Mouse (Mus musculus) thymus, postnatal 4 days (tissue): ENCODE measurements at regions not wholly inside any gene's neighbourhood (a gene's known extent, or its start where the extent isn't known, plus 50 kb on each side); places are given as distances from the start of the nearest gene placed in this dataset.

Experiments used
- DNase-seq: peaks from one replicate; pipeline ENCODE4 v3.0.0; 2021

DNA sequence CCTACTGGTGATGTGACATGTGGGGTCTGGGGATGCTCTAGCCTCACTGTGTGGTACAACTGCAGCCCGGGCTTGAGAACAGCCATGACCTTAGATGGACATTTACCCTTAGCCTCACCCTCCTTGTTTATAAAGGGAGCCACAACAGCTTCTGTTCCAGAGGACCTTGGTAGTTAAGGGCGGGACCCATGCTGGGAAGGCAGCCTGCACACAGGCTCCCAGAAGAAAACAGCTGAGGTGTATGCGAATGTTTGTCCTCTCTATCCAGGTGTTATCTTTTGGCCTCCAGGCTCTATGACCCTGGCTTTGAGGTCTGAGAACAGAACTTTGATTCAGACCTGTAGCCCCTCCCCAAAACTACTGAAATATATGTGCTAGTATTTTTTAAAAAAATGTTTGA is 102.1 kb upstream of the Mki67 start:
- DNase-seq: no peak

- no peak for DNase-seq
Measured at GRCm38 (mm10) chr7:135823884-135824750, 108.0 kb upstream of the Mki67 start.

DNA sequence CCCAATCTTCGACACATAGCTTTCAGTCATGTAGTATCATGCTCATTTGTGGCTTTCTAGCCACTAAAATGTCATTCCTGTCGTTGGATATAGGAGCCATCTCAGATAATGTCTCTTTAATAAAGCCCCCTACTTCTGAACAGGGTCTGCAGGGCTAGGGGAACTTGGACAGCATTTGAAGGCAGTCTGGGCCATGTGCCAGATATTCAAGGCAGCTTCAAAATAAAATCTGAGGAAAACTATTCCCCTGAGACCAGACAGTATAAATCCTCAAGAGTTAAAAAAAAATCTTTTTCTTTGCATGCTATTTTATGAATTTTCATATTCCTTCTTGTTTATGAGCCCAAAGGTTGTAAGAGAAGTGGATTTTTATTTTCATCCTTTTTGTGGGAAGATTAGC is 113.1 kb upstream of the Mki67 start:
- DNase-seq: no peak

DNA sequence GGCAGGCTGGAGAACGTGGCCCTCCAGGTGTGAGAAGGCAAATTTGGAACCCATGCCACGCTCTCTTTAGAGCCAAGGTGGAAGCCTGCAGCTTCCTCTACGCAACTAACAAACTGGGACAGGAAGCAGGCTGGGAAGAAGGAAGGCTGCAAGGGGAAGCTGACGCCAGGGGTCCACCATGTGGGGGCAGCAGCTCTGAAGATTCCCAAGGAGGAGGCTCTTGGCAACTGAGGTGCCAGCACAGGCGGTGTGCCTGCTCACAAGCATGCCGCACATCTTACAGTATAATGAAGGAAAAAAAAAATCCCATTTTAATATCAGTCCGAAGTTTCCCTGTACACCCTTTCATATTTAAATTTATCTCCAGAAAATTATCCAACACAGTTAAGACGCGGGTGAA is 117.3 kb upstream of the Mki67 start:
- no peak for DNase-seq

GRCm38 (mm10) chr7:135836808-135837733 is 120.9 kb upstream of the Mki67 start:
- peak; percentile 42 for DNase-seq

- DNase-seq: no peak
Measured at GRCm38 (mm10) chr7:135844018-135844417, 127.9 kb upstream of the Mki67 start.

DNA sequence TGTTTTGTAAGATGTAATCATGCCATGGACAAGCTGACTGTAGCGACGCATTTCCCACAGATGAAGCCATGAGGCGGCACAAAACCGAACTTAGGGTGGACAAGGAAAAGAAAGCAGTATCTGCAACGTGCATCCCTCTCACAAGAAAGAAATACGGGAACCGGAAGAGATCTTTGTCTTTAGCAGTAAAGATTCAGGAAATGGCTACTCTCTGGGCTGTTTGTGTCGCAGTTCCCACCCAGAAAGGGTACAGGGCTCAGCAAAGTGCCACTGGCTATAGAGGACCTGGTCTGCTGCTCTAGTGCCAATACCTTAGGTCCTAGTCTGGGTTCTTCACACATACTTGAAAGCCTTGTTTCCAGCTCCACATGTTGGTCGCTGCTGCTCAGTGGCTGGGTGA is 131.1 kb upstream of the Mki67 start:
- DNase-seq: no peak

DNA sequence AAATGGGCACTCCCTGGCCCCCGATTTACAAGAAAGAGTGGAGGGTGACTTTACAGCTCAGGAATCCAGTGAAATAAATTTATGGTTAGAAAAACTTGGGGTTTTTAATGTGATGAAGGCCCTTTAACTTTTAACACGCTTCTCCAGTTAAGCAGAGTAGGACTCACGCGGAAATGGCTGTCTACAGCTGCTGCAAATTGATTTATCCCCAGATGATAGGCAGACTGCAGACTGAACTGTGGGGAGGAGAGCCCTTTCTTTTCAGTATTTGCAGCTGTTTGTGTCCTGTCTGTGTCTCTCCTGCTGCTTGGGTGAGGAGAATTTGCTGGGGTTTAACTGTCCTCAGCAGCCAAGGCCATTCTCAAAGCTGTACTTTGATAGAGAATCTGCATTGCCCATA is 132.0 kb upstream of the Mki67 start:
- DNase-seq: no peak

DNA sequence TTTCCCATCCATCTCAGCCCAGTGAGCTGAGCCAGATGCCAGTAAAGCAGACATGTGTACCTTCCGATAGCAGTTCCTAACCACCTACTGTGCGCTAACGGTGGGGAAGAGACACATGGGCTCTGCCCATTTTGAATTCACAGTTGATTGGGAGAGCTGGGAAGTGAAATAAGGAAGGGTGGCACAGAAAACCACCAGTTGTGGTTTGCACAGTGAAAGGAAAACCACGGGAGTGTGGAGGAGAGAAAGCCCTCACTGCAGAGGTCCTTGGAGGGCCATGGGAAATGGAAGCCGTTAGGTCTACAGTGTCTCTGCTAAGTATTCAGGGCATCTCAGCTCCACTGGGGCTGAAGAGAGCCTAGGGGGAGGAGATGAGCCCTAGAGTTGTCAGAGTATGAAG is 132.7 kb upstream of the Mki67 start:
- DNase-seq: no peak

- peak; percentile 71 for DNase-seq
Measured at GRCm38 (mm10) chr7:135853127-135853813, 137.1 kb upstream of the Mki67 start.

- no peak for DNase-seq
Measured at GRCm38 (mm10) chr7:135853814-135854324, 137.7 kb upstream of the Mki67 start.

DNA sequence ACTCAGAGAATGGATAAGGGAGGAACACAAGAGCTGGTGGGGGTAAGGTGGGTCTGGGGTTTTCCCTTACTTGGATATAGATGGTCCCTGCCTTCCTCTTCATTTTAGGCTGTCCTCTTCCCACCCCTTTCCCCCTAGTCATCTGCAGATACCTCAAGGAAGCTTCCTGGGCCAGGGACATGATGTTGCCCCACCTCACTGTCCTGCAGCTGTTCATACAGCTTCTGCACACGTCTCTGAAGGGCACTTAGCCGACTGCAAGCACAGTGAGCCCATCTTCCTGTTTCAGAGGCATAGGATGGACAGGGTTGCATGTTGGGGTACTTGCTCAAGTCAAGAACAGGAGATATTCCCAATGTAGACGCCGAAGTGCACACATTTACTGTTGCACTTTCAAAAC is 144.1 kb upstream of the Mki67 start:
- no peak for DNase-seq

GRCm38 (mm10) chr7:135860741-135861408 is 144.7 kb upstream of the Mki67 start:
- DNase-seq: no peak

DNA sequence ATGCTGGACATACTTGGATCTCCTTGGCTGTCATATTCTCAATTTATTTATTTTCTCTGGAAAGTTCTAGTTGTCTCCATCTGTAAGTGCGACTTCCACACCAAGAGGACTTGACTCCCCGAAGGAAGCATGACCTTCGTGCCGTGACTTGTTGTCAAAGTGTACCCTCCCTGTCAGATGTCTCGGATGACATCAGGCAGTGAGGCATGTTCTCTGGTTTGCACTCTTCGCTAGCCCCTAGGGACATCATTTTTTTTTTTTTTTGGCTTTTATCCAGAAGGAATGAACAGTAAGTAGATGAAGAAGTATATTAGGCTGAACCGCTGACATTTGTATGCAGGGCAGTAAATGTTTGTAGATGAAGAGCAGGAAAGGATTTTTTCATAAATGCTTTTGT is 145.2 kb upstream of the Mki67 start:
- DNase-seq: no peak

DNA sequence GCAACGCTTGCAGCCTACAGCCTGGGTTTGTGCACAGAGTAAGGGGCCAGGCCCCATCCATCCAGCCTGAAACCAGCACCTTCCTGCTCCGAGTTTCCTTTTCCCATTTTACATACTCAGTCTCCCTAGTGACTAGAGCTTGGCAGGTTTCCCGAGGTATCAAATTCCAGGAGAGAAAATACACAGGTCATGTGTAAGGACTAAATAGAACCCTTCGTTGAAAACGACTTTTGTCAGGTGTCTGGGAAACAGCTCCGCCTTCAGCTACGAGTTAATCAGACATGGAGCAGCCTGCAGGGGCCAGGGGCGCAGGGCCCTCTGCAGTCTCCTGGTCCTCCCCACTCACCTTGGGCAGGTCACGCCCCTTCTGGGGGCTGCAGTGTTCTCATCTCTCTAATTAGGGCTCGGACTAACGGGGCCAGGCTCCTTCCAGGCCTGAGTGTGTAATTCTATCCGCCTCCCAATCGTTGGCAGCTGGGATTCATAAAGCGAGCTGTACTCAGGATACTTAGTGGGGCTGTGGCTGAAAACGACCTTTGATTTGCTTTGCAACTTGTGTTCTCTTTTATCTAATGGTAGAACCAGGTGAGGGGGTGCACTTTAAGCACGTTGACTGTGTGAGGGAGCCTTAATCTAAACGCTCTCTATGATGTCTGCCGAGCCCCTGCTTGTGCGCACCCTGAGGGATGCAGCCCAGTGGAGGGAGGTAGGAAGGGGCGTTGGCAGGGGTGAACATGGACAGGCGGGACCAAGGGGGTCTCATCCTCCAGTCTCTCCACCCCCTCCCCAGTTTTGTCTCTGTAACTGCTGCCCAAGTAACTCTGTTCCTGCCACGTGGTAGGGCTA is 147.6 kb upstream of the Mki67 start:
- no peak for DNase-seq

- no peak for DNase-seq
Measured at GRCm38 (mm10) chr7:135870981-135871380, 154.8 kb upstream of the Mki67 start.

DNA sequence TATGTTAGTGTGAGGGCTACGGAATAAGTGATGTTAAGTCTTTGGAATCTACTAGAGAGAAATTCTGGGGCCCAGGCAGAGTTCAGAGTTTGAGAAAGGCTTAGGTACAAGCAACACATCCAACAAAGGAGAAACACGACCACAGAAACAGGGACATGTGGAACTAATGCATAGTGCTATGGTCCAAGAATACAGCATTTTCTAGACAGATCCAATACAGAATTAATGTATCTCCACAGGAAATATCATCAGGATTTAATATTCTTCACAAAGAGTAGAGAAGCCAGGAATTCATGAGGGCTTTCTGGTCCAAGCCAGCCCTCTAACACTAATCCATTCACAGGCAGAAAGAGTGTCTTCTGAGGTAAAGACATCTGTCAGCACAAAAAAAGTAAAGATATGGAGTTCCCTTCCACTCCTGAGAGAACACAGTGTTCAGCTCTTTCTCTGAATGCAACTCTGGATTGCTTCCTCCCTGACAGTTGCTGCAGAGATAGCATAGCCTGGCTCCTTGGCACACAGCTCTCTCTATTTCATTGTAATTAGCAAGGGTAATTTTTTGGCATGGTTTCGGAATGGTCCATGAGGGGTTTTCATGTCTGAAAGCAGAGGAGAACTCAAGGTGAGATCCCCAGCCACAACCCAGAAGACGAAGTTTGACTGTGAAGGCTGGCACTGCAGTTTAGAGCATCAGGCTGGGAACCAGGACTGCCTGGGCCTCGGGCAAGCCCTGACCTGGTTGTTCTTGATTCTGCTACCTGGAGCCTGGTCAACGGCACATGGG is 161.1 kb upstream of the Mki67 start:
- DNase-seq: no peak

GRCm38 (mm10) chr7:135878750-135879149 is 162.6 kb upstream of the Mki67 start:
- DNase-seq: no peak

DNA sequence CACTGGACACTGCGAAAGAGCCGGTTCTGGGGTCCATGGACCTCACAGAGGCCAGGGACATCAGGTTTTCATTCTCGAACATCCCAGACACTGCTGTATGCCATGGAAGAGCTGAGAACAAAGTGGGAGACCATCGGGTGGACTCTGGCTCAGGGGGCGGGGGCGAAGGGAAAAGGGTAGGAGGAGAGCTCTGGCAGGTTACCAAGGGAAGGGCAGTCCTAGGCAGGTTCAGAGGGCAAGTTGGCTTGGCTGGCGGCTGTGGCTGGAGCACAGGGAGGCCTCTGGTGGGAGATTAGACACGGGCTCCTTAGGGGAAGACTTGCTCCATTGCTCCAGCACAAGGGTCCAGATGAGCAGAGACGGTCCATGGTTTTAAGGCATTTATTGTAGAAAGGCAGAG is 164.3 kb upstream of the Mki67 start:
- no peak for DNase-seq

GRCm38 (mm10) chr7:135882306-135882705 is 166.1 kb upstream of the Mki67 start:
- DNase-seq: no peak

DNA sequence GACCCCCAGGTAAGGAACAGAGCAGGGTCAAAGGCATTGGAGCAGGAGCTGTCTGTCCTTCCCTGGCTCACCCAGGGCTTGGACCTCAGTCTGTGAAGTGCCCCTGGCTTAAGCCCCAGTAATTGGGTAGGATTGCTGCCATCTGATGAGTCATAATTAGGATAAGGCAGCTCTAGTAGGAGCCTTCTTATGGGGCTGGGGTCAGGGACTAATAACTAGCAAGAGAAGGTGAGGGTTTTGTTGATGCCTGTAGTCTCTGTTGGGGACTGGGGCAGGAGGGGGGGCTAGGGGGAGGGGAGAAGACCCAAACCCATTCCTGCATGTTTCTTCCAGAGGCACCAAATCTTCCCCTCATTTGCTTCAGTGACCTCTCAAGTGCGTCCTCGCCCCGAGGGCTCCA is 172.4 kb upstream of the Mki67 start:
- no peak for DNase-seq
